Mouse (Mus musculus) liver, adult 2 months (tissue): Measurements from ENCODE around the gene Rab37.

Source experiments
- CTCF ChIP-seq: fragments of 200-500 bp; IDR thresholded peaks from 2 replicates; pipeline ENCODE4 v1.5.1; 2011; ENCODE audit warnings: low read depth, low read length, control low read depth
- POLR2A ChIP-seq: fragments of 200-500 bp; IDR thresholded peaks from 2 replicates; pipeline ENCODE4 v1.6.1; 2011; ENCODE audit warnings: low read length, control low read depth; ENCODE audit not compliant: insufficient read depth; ENCODE audit errors: extremely low read depth

DNA sequence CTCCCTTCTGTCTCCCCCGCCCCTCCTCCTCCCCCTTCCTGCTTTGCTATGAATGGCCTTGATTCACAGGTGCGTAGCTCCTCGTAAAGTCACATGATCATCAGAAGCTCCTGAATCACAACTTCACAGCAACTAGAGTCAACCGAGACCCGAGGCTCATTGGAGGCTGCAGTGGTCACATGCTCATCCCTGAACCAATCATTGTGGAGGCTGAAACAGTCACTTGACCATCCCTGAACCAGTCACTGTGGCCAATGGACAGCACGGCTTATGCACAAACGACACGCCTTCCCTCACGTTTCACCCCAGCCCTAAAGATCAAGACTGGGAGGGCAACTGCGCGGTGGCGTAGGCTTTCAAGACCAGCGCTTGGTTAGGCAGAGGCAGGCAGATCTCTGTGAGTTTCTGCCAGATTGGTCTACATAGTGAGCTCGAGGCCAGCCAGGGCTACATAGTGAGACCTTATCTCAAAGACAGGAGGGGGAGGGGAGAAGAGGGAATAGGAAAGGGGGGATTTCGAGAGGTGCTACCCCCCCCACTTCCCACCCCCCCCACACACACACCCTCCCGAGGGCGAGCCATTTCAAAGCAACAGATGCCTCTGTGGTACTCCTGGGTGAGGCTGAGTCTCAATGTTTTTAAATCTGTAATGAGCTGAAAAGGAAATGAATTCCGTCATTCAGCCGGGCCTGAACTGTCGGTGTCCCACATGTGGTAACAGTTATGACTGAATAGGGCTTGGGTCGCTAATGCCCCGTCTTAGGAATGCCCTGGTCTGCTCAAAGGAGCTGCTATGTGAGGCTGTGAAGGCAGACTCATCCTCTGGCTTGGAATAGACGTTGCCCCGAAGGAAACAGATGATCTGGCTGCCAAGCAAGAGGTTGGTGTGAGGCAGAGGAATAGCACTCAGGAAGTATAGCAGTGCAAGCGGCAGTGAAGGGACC is 12.5 kb downstream of the Rab37 start:
- TF ChIP-seq POLR2A: no peak
- TF ChIP-seq CTCF: no peak
